Mouse (Mus musculus) lung, postnatal 0 days (tissue): Measurements from ENCODE around the gene Fgf12.

Experiments
- CTCF ChIP-seq: IDR thresholded peaks from 2 replicates; pipeline ENCODE4 v1.5.1; 2016; ENCODE audit warnings: antibody characterized with exemption, mild to moderate bottlenecking
- EP300 ChIP-seq: IDR thresholded peaks from 2 replicates; pipeline ENCODE4 v1.6.1; 2016; ENCODE audit warnings: antibody characterized with exemption, mild to moderate bottlenecking, control low read depth

DNA sequence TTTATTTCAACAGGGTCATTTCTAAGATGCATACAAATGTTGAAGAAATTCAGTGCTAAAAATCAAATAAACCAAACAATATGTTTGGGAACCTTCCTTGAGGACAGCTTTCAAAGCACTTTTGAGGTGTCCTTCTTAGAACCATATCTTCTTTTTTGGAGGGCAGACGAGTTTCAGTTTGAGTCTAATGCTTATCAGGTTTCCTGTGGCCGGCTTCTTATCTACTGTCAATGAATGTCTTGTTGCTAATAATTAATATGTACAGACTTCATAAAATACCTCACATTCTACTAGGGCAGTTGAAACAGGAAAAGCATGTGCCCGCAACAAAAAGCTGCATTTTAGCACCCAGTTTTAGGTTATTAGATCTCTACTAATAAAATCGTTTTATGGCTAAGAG is 513.5 kb downstream of the Fgf12 start:
- TF ChIP-seq CTCF (no peak), EP300 (no peak)
